Mouse (Mus musculus) liver, postnatal 0 days (tissue): ENCODE measurements around the gene Cyp2d10. TPM values are rescaled to one million over a fixed set of nuclear protein-coding genes. Genes with fewer than 3 reads are reported as not detected.

ENCODE experiments used
- ATAC-seq: fragments of 200-750 bp; cut with Nextera tagmentation; 2 replicates; pipeline ENCODE4 v1.8.0; 2017; ENCODE audit warnings: mild to moderate bottlenecking, moderate library complexity
- DNase-seq: peaks from one replicate; pipeline ENCODE4 v3.0.0-alpha.2; 2016
- H3K27ac ChIP-seq: fragments of 300-500 bp; sonication (generic); 2 replicates; pipeline ENCODE4 v1.5.1; 2014; ENCODE audit warnings: antibody characterized with exemption, moderate library complexity, mild to moderate bottlenecking, low read depth
- H3K27me3 ChIP-seq: fragments of 300-500 bp; sonication (generic); 2 replicates; pipeline ENCODE4 v1.6.1; 2014; ENCODE audit warnings: low read length, control low read depth, mixed read lengths; ENCODE audit not compliant: insufficient read depth
- H3K36me3 ChIP-seq: fragments of 300-500 bp; sonication (generic); replicated peaks from 2 replicates; pipeline ENCODE4 v1.6.1; 2014; ENCODE audit warnings: mild to moderate bottlenecking, control low read depth, low read length, moderate library complexity, mixed read lengths; ENCODE audit not compliant: insufficient read depth
- H3K4me1 ChIP-seq: fragments of 300-500 bp; sonication (generic); 2 replicates; pipeline ENCODE4 v1.6.1; 2014; ENCODE audit warnings: antibody characterized with exemption, mild to moderate bottlenecking, control low read depth; ENCODE audit not compliant: insufficient read depth
- H3K4me2 ChIP-seq: fragments of 300-500 bp; sonication (generic); 2 replicates; pipeline ENCODE4 v1.6.1; 2014; ENCODE audit warnings: low read depth, mild to moderate bottlenecking, low read length, moderate library complexity, mixed read lengths
- H3K4me3 ChIP-seq: fragments of 300-500 bp; sonication (generic); 2 replicates; pipeline ENCODE4 v1.5.1; 2014; ENCODE audit warnings: low read depth, low read length
- H3K9ac ChIP-seq: fragments of 300-500 bp; sonication (generic); replicated peaks from 2 replicates; pipeline ENCODE4 v1.6.1; 2014; ENCODE audit warnings: mild to moderate bottlenecking, moderate library complexity
- H3K9me3 ChIP-seq: fragments of 300-500 bp; sonication (generic); 2 replicates; pipeline ENCODE4 v1.6.1; 2016; ENCODE audit warnings: mild to moderate bottlenecking, control low read depth, low read length, mixed read lengths
- CTCF ChIP-seq: sonication (generic); IDR thresholded peaks from 2 replicates; pipeline ENCODE4 v1.5.1; 2016; ENCODE audit warnings: antibody characterized with exemption, low read depth
- EP300 ChIP-seq: IDR thresholded peaks from 2 replicates; pipeline ENCODE4 v1.6.1; 2016; ENCODE audit warnings: antibody characterized with exemption, low read depth, mild to moderate bottlenecking
- WGBS: fragments of 180-500 bp; shearing (Covaris S2); extraction: QIAGEN DNeasy Blood & Tissue Kit; methylation state at CpG from one replicate; pipeline ENCODE4 v1.1.7; 2014; ENCODE audit not compliant: insufficient replicate concordance; 5-methylcytosine and 5-hydroxymethylcytosine counted together
- polyA plus RNA-seq: library from polyadenylated mRNA; unstranded; fragments of >200 nt; fragmentation: Nextera tagmentation; extraction: Ambion mirVana; gene quantifications from 2 replicates; pipeline ENCODE4 v1.2.1, GENCODE M21; 2015

Cyp2d10 gene
- polyA plus RNA-seq, 1 experiment from 2014 or later = 387 TPM

- peak; percentile 55; the same call in 1 of the 2 replicates for TF ChIP-seq EP300
- TF ChIP-seq CTCF = no peak
- H3K4me3 ChIP-seq = peak overlapping the region; percentile 44
- 0 out of 2 replicates have a peak, but pooled peaks have one; percentile 5 for ATAC-seq
- H3K27me3 ChIP-seq = no peaks in the 10 kb centered on the region
- peak overlapping the region; percentile 99 for H3K27ac ChIP-seq
- H3K36me3 ChIP-seq = peaks cover 9% of the 10 kb centered on the region; the same call in 1 of the 2 replicates
- no peak for DNase-seq
- H3K4me2 ChIP-seq = peak overlapping the region; percentile 67
- H3K9ac ChIP-seq = peak overlapping the region; percentile 71
- H3K4me1 ChIP-seq = 0 out of 2 replicates have a peak, but pooled peaks cover 7% of the 10 kb centered on the region
- 51% methylated on average over 15 of the region's 15 CpGs for WGBS
- no peaks in the 10 kb centered on the region for H3K9me3 ChIP-seq
Measured at GRCm38 (mm10) chr15:82378261-82379180, 28.5 kb downstream of the Cyp2d10 start.

- peak overlapping the region; percentile 44; the same call in 1 of the 2 replicates for H3K4me3 ChIP-seq
- no peaks in the 10 kb centered on the region for H3K9me3 ChIP-seq
- peak overlapping the region; percentile 67 for H3K4me2 ChIP-seq
- no peak for DNase-seq
- H3K4me1 ChIP-seq = 0 out of 2 replicates have a peak, but pooled peaks cover 7% of the 10 kb centered on the region
- peak overlapping the region; percentile 71 for H3K9ac ChIP-seq
- no peak for ATAC-seq
- WGBS = 58% methylated on average over 5 of the region's 5 CpGs
- H3K36me3 ChIP-seq = peaks cover 9% of the 10 kb centered on the region; the same call in 1 of the 2 replicates
- TF ChIP-seq EP300 = no peak
- TF ChIP-seq CTCF = no peak
- H3K27me3 ChIP-seq = no peaks in the 10 kb centered on the region
- H3K27ac ChIP-seq = peak overlapping the region; percentile 99
Measured at GRCm38 (mm10) chr15:82377701-82378100, 29.3 kb downstream of the Cyp2d10 start.

GRCm38 (mm10) chr15:82376393-82377138, 30.4 kb downstream of the Cyp2d10 start:
- H3K4me3 ChIP-seq = no peak overlapping the region
- no peaks in the 10 kb centered on the region for H3K9me3 ChIP-seq
- 69% methylated on average over 17 of the region's 17 CpGs for WGBS
- H3K27ac ChIP-seq = peak overlapping the region; percentile 99
- TF ChIP-seq CTCF (no peak), EP300 (peak; percentile 37; the same call in 1 of the 2 replicates)
- peaks cover 9% of the 10 kb centered on the region; the same call in 1 of the 2 replicates for H3K36me3 ChIP-seq
- H3K4me1 ChIP-seq = 0 out of 2 replicates have a peak, but pooled peaks cover 7% of the 10 kb centered on the region
- H3K4me2 ChIP-seq = no peak overlapping the region
- DNase-seq (no peak), ATAC-seq (no peak)
- no peak overlapping the region for H3K9ac ChIP-seq
- H3K27me3 ChIP-seq = no peaks in the 10 kb centered on the region

- 0 out of 2 replicates have a peak, but pooled peaks cover 7% of the 10 kb centered on the region for H3K4me1 ChIP-seq
- no peak overlapping the region for H3K4me2 ChIP-seq
- ATAC-seq = no peak
- no peak for DNase-seq
- H3K9me3 ChIP-seq = no peaks in the 10 kb centered on the region
- H3K27me3 ChIP-seq = no peaks in the 10 kb centered on the region
- no peak overlapping the region for H3K27ac ChIP-seq
- no peak overlapping the region for H3K4me3 ChIP-seq
- peaks cover 9% of the 10 kb centered on the region; the same call in 1 of the 2 replicates for H3K36me3 ChIP-seq
- WGBS = 75% methylated on average over 9 of the region's 9 CpGs
- no peak for TF ChIP-seq CTCF
- no peak overlapping the region for H3K9ac ChIP-seq
Measured at GRCm38 (mm10) chr15:82375855-82376254, 31.1 kb downstream of the Cyp2d10 start.

- peaks cover 9% of the 10 kb centered on the region; the same call in 1 of the 2 replicates for H3K36me3 ChIP-seq
- no peak overlapping the region for H3K9ac ChIP-seq
- TF ChIP-seq CTCF = no peak
- TF ChIP-seq EP300 = no peak
- DNase-seq = no peak
- H3K4me2 ChIP-seq = no peak overlapping the region
- ATAC-seq = no peak
- no peak overlapping the region for H3K27ac ChIP-seq
- no peaks in the 10 kb centered on the region for H3K9me3 ChIP-seq
- H3K27me3 ChIP-seq = no peaks in the 10 kb centered on the region
- H3K4me1 ChIP-seq = 0 out of 2 replicates have a peak, but pooled peaks cover 7% of the 10 kb centered on the region
- 81% methylated on average over 5 of the region's 5 CpGs for WGBS
- H3K4me3 ChIP-seq = no peak overlapping the region
Measured at GRCm38 (mm10) chr15:82374437-82374836, 32.6 kb downstream of the Cyp2d10 start.
